In genomic region chr3:103606660-103607595, GRCm38 (mm10) we compare ENCODE assay signal across 18 mouse cellular contexts. TPM values are rescaled to one million over a fixed set of nuclear protein-coding genes. Genes with fewer than 3 reads are reported as not detected.
DNase-seq lines count a peak whose midpoint lies in the region; ATAC-seq and TF ChIP-seq lines count a peak whose summit lies in the region.
"Had no signal": no experiment of that assay in that cellular context is flagged by ENCODE, and none has a peak within 500 bp of the region (broad histone marks: within the 10 kb centered on the region; RNA-seq: fewer than 3 reads in every experiment).

No protein-coding gene starts in this region.

- ATAC-seq in hindbrain, embryonic 16.5 days: peak; percentile 59; the same call in 1 of the 2 replicates
- no peak for ATAC-seq in hindbrain, embryonic 12.5 days (ENCODE audit: low FRiP score)
- peak; percentile 42; the same call in 1 of the 2 replicates for ATAC-seq in forebrain, postnatal 0 days
- ATAC-seq: activated CD4-positive, CD25-positive, alpha-beta regulatory T cell, adult 4 months; intestine, embryonic 15.5 days had no signal

- no peaks in the 10 kb centered on the region for H3K36me3 ChIP-seq in hindbrain, embryonic 16.5 days (ENCODE audit: control insufficient read depth, insufficient read depth, low read length)
- no peaks in the 10 kb centered on the region for H3K36me3 ChIP-seq in hindbrain, embryonic 12.5 days
- no peaks in the 10 kb centered on the region for H3K36me3 ChIP-seq in forebrain, postnatal 0 days (ENCODE audit: insufficient read depth)
- H3K36me3 ChIP-seq: intestine, embryonic 15.5 days; limb, embryonic 12.5 days; liver, embryonic 15.5 days had no signal

- 67% methylated on average over 13 of the region's 13 CpGs for WGBS in hindbrain, embryonic 16.5 days
- 83% methylated on average over 13 of the region's 13 CpGs for WGBS in hindbrain, embryonic 12.5 days
- 71% methylated on average over 13 of the region's 13 CpGs for WGBS in forebrain, postnatal 0 days

- TF ChIP-seq CTCF in brain, embryonic 14.5 days (IDR thresholded peaks at IDR 0.05; ENCODE audit: borderline replicate concordance, extremely low read depth, insufficient read depth, insufficient read length): no peak
- TF ChIP-seq CTCF in forebrain, postnatal 0 days (IDR thresholded peaks at IDR 0.05; ENCODE audit: low read depth): no peak

- DNase-seq in brain, embryonic 14.5 days (ENCODE audit: low read depth): peak; percentile 57
- DNase-seq in cerebellum, adult 8-10 months: peak; percentile 54
- DNase-seq in forebrain, postnatal 0 days: no peak
- no peak for DNase-seq in spleen, adult 12 weeks (ENCODE audit: low spot score)
- DNase-seq in spleen, adult 18-20 months: no peak
- DNase-seq: embryo, embryonic 11 days; heart, postnatal 14 days; layer of hippocampus, postnatal 36 days had no signal

- H3K4me3 ChIP-seq in hindbrain, embryonic 16.5 days (ENCODE audit: low read length): no peak overlapping the region
- H3K4me3 ChIP-seq in hindbrain, embryonic 12.5 days: no peak overlapping the region
- no peak overlapping the region for H3K4me3 ChIP-seq in forebrain, postnatal 0 days (ENCODE audit: low read depth, low read length)
- H3K4me3 ChIP-seq: intestine, embryonic 15.5 days; limb, embryonic 12.5 days; liver, embryonic 15.5 days had no signal

- H3K27me3 ChIP-seq in hindbrain, embryonic 16.5 days (replicated peaks; ENCODE audit: control insufficient read depth, insufficient read depth, low read length): no peaks in the 10 kb centered on the region
- 0 out of 2 replicates have a peak, but pooled peaks cover 3% of the 10 kb centered on the region for H3K27me3 ChIP-seq in hindbrain, embryonic 12.5 days
- no peaks in the 10 kb centered on the region for H3K27me3 ChIP-seq in forebrain, postnatal 0 days (ENCODE audit: insufficient read depth, low read length)
- H3K27me3 ChIP-seq: intestine, embryonic 15.5 days; limb, embryonic 12.5 days; liver, embryonic 15.5 days had no signal

- H3K4me2 ChIP-seq in hindbrain, embryonic 16.5 days (ENCODE audit: low read length): no peak overlapping the region
- H3K4me2 ChIP-seq in hindbrain, embryonic 12.5 days (replicated peaks): no peak overlapping the region
- H3K4me2 ChIP-seq in forebrain, postnatal 0 days (ENCODE audit: low read depth): no peak overlapping the region
- H3K4me2 ChIP-seq: intestine, embryonic 15.5 days; limb, embryonic 12.5 days; liver, embryonic 15.5 days; midbrain, embryonic 11.5 days had no signal

- no peak overlapping the region for H3K9ac ChIP-seq in hindbrain, embryonic 16.5 days (ENCODE audit: low read depth, low read length)
- H3K9ac ChIP-seq in hindbrain, embryonic 12.5 days: no peak overlapping the region
- H3K9ac ChIP-seq in forebrain, postnatal 0 days: no peak overlapping the region
- H3K9ac ChIP-seq: intestine, embryonic 15.5 days; limb, embryonic 12.5 days; liver, embryonic 15.5 days had no signal

- no peak for TF ChIP-seq POLR2A in brain, embryonic 14.5 days (IDR thresholded peaks at IDR 0.05; ENCODE audit: borderline replicate concordance, extremely low read depth, insufficient read depth, insufficient read length, poor library complexity, severe bottlenecking)

- no peaks in the 10 kb centered on the region for H3K4me1 ChIP-seq in hindbrain, embryonic 16.5 days (ENCODE audit: control insufficient read depth, insufficient read depth, low read depth, low read length)
- peaks cover 11% of the 10 kb centered on the region for H3K4me1 ChIP-seq in hindbrain, embryonic 12.5 days
- H3K4me1 ChIP-seq in forebrain, postnatal 0 days (ENCODE audit: insufficient read depth): no peaks in the 10 kb centered on the region
- H3K4me1 ChIP-seq: intestine, embryonic 15.5 days; liver, embryonic 15.5 days had no signal

- H3K9me3 ChIP-seq in hindbrain, embryonic 16.5 days (ENCODE audit: control insufficient read depth, low read length): no peaks in the 10 kb centered on the region
- H3K9me3 ChIP-seq in hindbrain, embryonic 12.5 days (replicated peaks): no peaks in the 10 kb centered on the region
- H3K9me3 ChIP-seq in forebrain, postnatal 0 days (ENCODE audit: low read length): no peaks in the 10 kb centered on the region
- H3K9me3 ChIP-seq: intestine, embryonic 15.5 days; limb, embryonic 12.5 days; liver, embryonic 15.5 days had no signal

- no peak overlapping the region for H3K27ac ChIP-seq in hindbrain, embryonic 16.5 days (ENCODE audit: low read depth, low read length)
- no peak overlapping the region for H3K27ac ChIP-seq in hindbrain, embryonic 12.5 days
- H3K27ac ChIP-seq in forebrain, postnatal 0 days (ENCODE audit: low read depth, low read length): no peak overlapping the region
- H3K27ac ChIP-seq: intestine, embryonic 15.5 days; kidney, postnatal 0 days; limb, embryonic 12.5 days; liver, embryonic 15.5 days had no signal

RNA-seq across cellular contexts. Expression of gene Syt6, which starts 31.9 kb away (rescaled TPM):
- polyA plus RNA-seq in hindbrain, embryonic 16.5 days (2015; fragmentation: Nextera tagmentation; extraction: Ambion mirVana): 10.8 and 14.1 TPM in 2 replicates
- polyA plus RNA-seq in hindbrain, embryonic 12.5 days (2016; fragmentation: Nextera tagmentation; extraction: Ambion mirVana): 4.7 and 6.8 TPM in 2 replicates
- 12.3 and 18.5 TPM in 2 replicates for polyA plus RNA-seq in brain, embryonic 14.5 days (2012; rRNA removed)
- 43.3 and 44.2 TPM in 2 replicates for total RNA-seq in forebrain, postnatal 0 days (2014; rRNA removed)
- polyA plus RNA-seq in forebrain, postnatal 0 days (2015; fragmentation: Nextera tagmentation; extraction: Ambion mirVana): 21.0 and 22.2 TPM in 2 replicates
- total RNA-seq: gastrocnemius, adult 18-20 months; heart, postnatal 14 days had no signal
- polyA plus RNA-seq: activated CD4-positive, CD25-positive, alpha-beta regulatory T cell, adult 4 months had no signal

RNA-seq across cellular contexts. Expression of gene Atg4a-ps, which starts 38.9 kb away (rescaled TPM):
- polyA plus RNA-seq in hindbrain, embryonic 16.5 days (2015; fragmentation: Nextera tagmentation; extraction: Ambion mirVana): 0.11 and 0.14 TPM in 2 replicates
- polyA plus RNA-seq in hindbrain, embryonic 12.5 days (2016; fragmentation: Nextera tagmentation; extraction: Ambion mirVana): not detected in 2 replicates
- 0.04 TPM in 1 of 2 replicates, not detected in the other for polyA plus RNA-seq in brain, embryonic 14.5 days (2012; rRNA removed)
- 0.29 TPM in 1 of 2 replicates, not detected in the other for total RNA-seq in forebrain, postnatal 0 days (2014; rRNA removed)
- polyA plus RNA-seq in forebrain, postnatal 0 days (2015; fragmentation: Nextera tagmentation; extraction: Ambion mirVana): 0.09 and 0.33 TPM in 2 replicates
- polyA plus RNA-seq: intestine, embryonic 15.5 days; testis, adult 2 months had no signal

Comparison
In these comparisons a context has a peak if more than half of its experiments do, and no peak if none do; other contexts are left out.
1. DNase-seq: peak in brain, embryonic 14.5 days (single experiment) and cerebellum, adult 8-10 months (single experiment); none in forebrain, postnatal 0 days (single experiment), spleen, adult 12 weeks (single experiment) and spleen, adult 18-20 months (0 of 2).